Mouse (Mus musculus) CH12.LX (cell line): ENCODE data around the gene Dpp4.

Source experiments
- CTCF ChIP-seq, 2 experiments: IDR thresholded peaks in 1 of 2; conservative IDR thresholded peaks in 1 of 2; 2 replicates each; pipeline ENCODE4 v1.5.1; 2011 to 2012; ENCODE audit warnings: low read depth in 2 of 2, low read length in 2 of 2, improper control_type of control experiment in 1 of 2, inconsistent platforms in 1 of 2, mild to moderate bottlenecking in 1 of 2, moderate library complexity in 1 of 2
- MAZ ChIP-seq: IDR thresholded peaks from 2 replicates; pipeline ENCODE4 v1.6.1; 2012; ENCODE audit warnings: low read depth, mild to moderate bottlenecking, inconsistent platforms, low read length, improper control_type of control experiment, moderate library complexity
- POLR2A ChIP-seq: IDR thresholded peaks from 2 replicates; pipeline ENCODE4 v1.6.1; 2011; ENCODE audit warnings: low read depth, mild to moderate bottlenecking, improper control_type of control experiment, low read length
- TBP ChIP-seq: conservative IDR thresholded peaks from 2 replicates; pipeline ENCODE4 v1.6.1; 2011; ENCODE audit warnings: low read depth, low read length, improper control_type of control experiment

DNA sequence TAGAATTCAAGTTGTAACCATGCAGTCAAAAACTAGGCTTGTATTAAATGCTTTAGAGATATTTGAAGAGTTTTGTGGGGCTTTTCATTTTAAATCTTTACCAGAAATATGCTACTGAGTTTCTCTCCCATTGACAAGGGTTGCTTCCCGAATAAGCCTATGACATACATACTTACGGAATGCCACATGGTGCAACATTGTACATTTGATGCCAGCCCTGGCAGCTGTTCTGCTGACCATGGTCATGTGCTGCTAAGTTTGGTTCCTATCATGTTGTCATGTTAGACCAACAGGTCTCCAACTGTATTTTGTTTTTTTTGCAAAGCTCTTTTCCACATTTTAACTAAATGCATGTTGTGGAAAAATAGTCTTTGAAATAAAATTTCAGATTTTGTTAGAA is 86.6 kb downstream of the Dpp4 start:
- TF ChIP-seq TBP, result no peak
- TF ChIP-seq MAZ, result no peak
- no peak for TF ChIP-seq CTCF (conservative IDR thresholded peaks at IDR 0.05 in 1 of 2, IDR thresholded peaks at IDR 0.05 in 1 of 2; ENCODE audit: low read depth in 2 of 2, low read length in 2 of 2)
- no peak for TF ChIP-seq POLR2A
